In genomic region chr4:84015552-84016169, GRCm38 (mm10) we compare ENCODE assay signal across 12 mouse cellular contexts.
DNase-seq lines count a peak whose midpoint lies in the region; ATAC-seq and TF ChIP-seq lines count a peak whose summit lies in the region.
"Had no signal": no experiment of that assay in that cellular context is flagged by ENCODE, and none has a peak within 500 bp of the region (broad histone marks: within the 10 kb centered on the region; RNA-seq: fewer than 3 reads in every experiment).

No protein-coding gene starts in this region.

- H3K9ac ChIP-seq in embryonic facial prominence, embryonic 14.5 days (ENCODE audit: low read depth, low read length) = no peak overlapping the region
- no peak overlapping the region for H3K9ac ChIP-seq in heart, adult 2 months (ENCODE audit: low read depth, low read length)
- no peak overlapping the region for H3K9ac ChIP-seq in midbrain, postnatal 0 days (replicated peaks; ENCODE audit: low read length, poor library complexity, severe bottlenecking)
- H3K9ac ChIP-seq: forebrain, postnatal 0 days; neural tube, embryonic 12.5 days had no signal

- no peak overlapping the region for H3K4me3 ChIP-seq in embryonic facial prominence, embryonic 14.5 days (ENCODE audit: low read depth, low read length)
- no peak overlapping the region for H3K4me3 ChIP-seq in embryonic facial prominence, embryonic 10.5 days
- no peak overlapping the region for H3K4me3 ChIP-seq in heart, adult 2 months
- no peak overlapping the region for H3K4me3 ChIP-seq in midbrain, postnatal 0 days (ENCODE audit: low read depth, low read length)
- H3K4me3 ChIP-seq: neural tube, embryonic 12.5 days had no signal

- H3K27me3 ChIP-seq in embryonic facial prominence, embryonic 14.5 days (replicated peaks; ENCODE audit: control insufficient read depth, insufficient read depth, low read length) = no peaks in the 10 kb centered on the region
- 0 out of 2 replicates have a peak, but pooled peaks cover 6% of the 10 kb centered on the region for H3K27me3 ChIP-seq in embryonic facial prominence, embryonic 10.5 days (replicated peaks; ENCODE audit: low read depth, poor library complexity, severe bottlenecking)
- no peaks in the 10 kb centered on the region for H3K27me3 ChIP-seq in heart, adult 2 months (ENCODE audit: control insufficient read depth, insufficient read depth, low read length)
- H3K27me3 ChIP-seq in midbrain, postnatal 0 days (ENCODE audit: insufficient read depth, low read length) = peaks cover 3% of the 10 kb centered on the region; the same call in 1 of the 2 replicates
- H3K27me3 ChIP-seq: neural tube, embryonic 12.5 days had no signal

- intact Hi-C loops in heart, adult 2 months (cut with DNase I) = no loop called here

- no peak overlapping the region for H3K4me2 ChIP-seq in embryonic facial prominence, embryonic 14.5 days (ENCODE audit: low read depth, low read length)
- H3K4me2 ChIP-seq in midbrain, postnatal 0 days (ENCODE audit: low read depth, low read length, poor library complexity, severe bottlenecking) = no peak overlapping the region
- H3K4me2 ChIP-seq: neural tube, embryonic 12.5 days had no signal

- no peak for TF ChIP-seq CTCF in heart, adult 2 months (IDR thresholded peaks at IDR 0.05)
- no peak for TF ChIP-seq CTCF in midbrain, postnatal 0 days (IDR thresholded peaks at IDR 0.05)

- peak; percentile 43 for DNase-seq in embryonic facial prominence, embryonic 14.5 days (ENCODE audit: low spot score)
- DNase-seq in embryonic facial prominence, embryonic 10.5 days (ENCODE audit: low spot score) = no peak
- DNase-seq in adipocyte (ENCODE audit: low spot score) = peak; percentile 8
- DNase-seq in heart, adult 2 months = peak; percentile 34 to 56
- DNase-seq in heart, postnatal 4 days = peak; percentile 61
- no peak for DNase-seq in midbrain, postnatal 0 days (ENCODE audit: low spot score)
- DNase-seq in ovary, postnatal 36 days (ENCODE audit: low spot score) = no peak
- DNase-seq in thymus, postnatal 14 days = no peak
- DNase-seq: forebrain, postnatal 0 days; right cerebral cortex, adult 18-20 months had no signal

- WGBS in embryonic facial prominence, embryonic 14.5 days = 58% methylated on average over 8 of the region's 8 CpGs
- WGBS in embryonic facial prominence, embryonic 10.5 days = 73% methylated on average over 8 of the region's 8 CpGs
- WGBS in heart, adult 2 months = 39% methylated on average over 8 of the region's 8 CpGs
- WGBS in midbrain, postnatal 0 days = 75% methylated on average over 8 of the region's 8 CpGs

- no peaks in the 10 kb centered on the region for H3K79me2 ChIP-seq in heart, adult 2 months (replicated peaks; ENCODE audit: control insufficient read depth, insufficient read depth, low read length)

- ATAC-seq in embryonic facial prominence, embryonic 14.5 days (ENCODE audit: low read depth) = no peak; the same call in 1 of the 2 replicates
- no peak for ATAC-seq in midbrain, postnatal 0 days (ENCODE audit: low FRiP score)
- ATAC-seq: forebrain, postnatal 0 days; inflammation-experienced regulatory T-cells, adult 6 months had no signal

- TF ChIP-seq POLR2A in heart, adult 2 months (IDR thresholded peaks at IDR 0.05; ENCODE audit: insufficient read depth, low read depth, low read length) = no peak

- H3K36me3 ChIP-seq in embryonic facial prominence, embryonic 14.5 days (ENCODE audit: control insufficient read depth, insufficient read depth, low read length) = no peaks in the 10 kb centered on the region
- H3K36me3 ChIP-seq in embryonic facial prominence, embryonic 10.5 days (replicated peaks) = no peaks in the 10 kb centered on the region
- H3K36me3 ChIP-seq in heart, adult 2 months (ENCODE audit: control insufficient read depth, insufficient read depth, low read length) = no peaks in the 10 kb centered on the region
- no peaks in the 10 kb centered on the region for H3K36me3 ChIP-seq in midbrain, postnatal 0 days (ENCODE audit: insufficient read depth, low read length)
- H3K36me3 ChIP-seq: neural tube, embryonic 12.5 days had no signal

- no peaks in the 10 kb centered on the region for H3K9me3 ChIP-seq in embryonic facial prominence, embryonic 14.5 days (ENCODE audit: control insufficient read depth, low read length)
- no peaks in the 10 kb centered on the region for H3K9me3 ChIP-seq in embryonic facial prominence, embryonic 10.5 days
- no peaks in the 10 kb centered on the region for H3K9me3 ChIP-seq in midbrain, postnatal 0 days (ENCODE audit: low read length)
- H3K9me3 ChIP-seq: neural tube, embryonic 12.5 days had no signal

- no peak for TF ChIP-seq EP300 in heart, adult 2 months (IDR thresholded peaks at IDR 0.05; ENCODE audit: insufficient read depth, low read depth, low read length)

- H3K27ac ChIP-seq in embryonic facial prominence, embryonic 14.5 days (replicated peaks; ENCODE audit: low read depth, low read length) = no peak overlapping the region
- H3K27ac ChIP-seq in embryonic facial prominence, embryonic 10.5 days (replicated peaks) = no peak overlapping the region
- peak overlapping the region; percentile 82 for H3K27ac ChIP-seq in heart, adult 2 months
- H3K27ac ChIP-seq in midbrain, postnatal 0 days (ENCODE audit: low read depth, low read length) = no peak overlapping the region
- H3K27ac ChIP-seq: neural tube, embryonic 12.5 days had no signal

- H3K4me1 ChIP-seq in embryonic facial prominence, embryonic 14.5 days (ENCODE audit: control insufficient read depth, insufficient read depth, low read length) = peaks cover 31% of the 10 kb centered on the region
- H3K4me1 ChIP-seq in embryonic facial prominence, embryonic 10.5 days = peaks cover 33% of the 10 kb centered on the region
- peaks cover 2% of the 10 kb centered on the region; the same call in 1 of the 2 replicates for H3K4me1 ChIP-seq in heart, adult 2 months (ENCODE audit: control insufficient read depth, insufficient read depth, low read length)
- H3K4me1 ChIP-seq in midbrain, postnatal 0 days (ENCODE audit: insufficient read depth, low read length) = no peaks in the 10 kb centered on the region

Comparison
In these comparisons a context has a peak if more than half of its experiments do, and no peak if none do; other contexts are left out.
1. DNase-seq: peak in embryonic facial prominence, embryonic 14.5 days (single experiment), adipocyte (single experiment), heart, adult 2 months (2 of 2) and heart, postnatal 4 days (single experiment); none in embryonic facial prominence, embryonic 10.5 days (single experiment), midbrain, postnatal 0 days (single experiment), ovary, postnatal 36 days (single experiment) and thymus, postnatal 14 days (single experiment).